Mouse (Mus musculus): ENCODE measurements around the gene Pde4b. TPM values are rescaled to one million over a fixed set of nuclear protein-coding genes. Genes with fewer than 3 reads are reported as not detected.

The Pde4b gene
- polyA plus RNA-seq, 1 experiment from 2014 or later: 5.6 TPM

GRCm38 (mm10) chr4:102574226-102574625, 486.9 kb downstream of the Pde4b start:
- H3K36me3 ChIP-seq: no peaks in the 10 kb centered on the region
- H3K4me1 ChIP-seq: peaks cover 26% of the 10 kb centered on the region
- H3K27me3 ChIP-seq (ENCODE audit: low read depth, poor library complexity, severe bottlenecking): peaks cover 24% of the 10 kb centered on the region
- no peak overlapping the region for H3K27ac ChIP-seq (replicated peaks)
- H3K4me3 ChIP-seq: no peak overlapping the region
- no peak for DNase-seq (ENCODE audit: low spot score)
- 61% methylated on average over 9 of the region's 9 CpGs for WGBS
- H3K9me3 ChIP-seq (replicated peaks): no peaks in the 10 kb centered on the region

- no peak overlapping the region for H3K27ac ChIP-seq (replicated peaks)
- H3K36me3 ChIP-seq: no peaks in the 10 kb centered on the region
- DNase-seq (ENCODE audit: low spot score): no peak
- H3K4me1 ChIP-seq: peaks cover 21% of the 10 kb centered on the region
- peaks cover 21% of the 10 kb centered on the region for H3K27me3 ChIP-seq (ENCODE audit: low read depth, poor library complexity, severe bottlenecking)
- H3K9me3 ChIP-seq (replicated peaks): no peaks in the 10 kb centered on the region
- no peak overlapping the region for H3K4me3 ChIP-seq
- 86% methylated on average over 10 of the region's 10 CpGs for WGBS
Measured at GRCm38 (mm10) chr4:102574666-102575254, 487.4 kb downstream of the Pde4b start.

GRCm38 (mm10) chr4:102576109-102576508, 488.8 kb downstream of the Pde4b start:
- peaks cover 20% of the 10 kb centered on the region for H3K27me3 ChIP-seq (ENCODE audit: low read depth, poor library complexity, severe bottlenecking)
- H3K27ac ChIP-seq (replicated peaks): no peak overlapping the region
- DNase-seq (ENCODE audit: low spot score): no peak
- 90% methylated on average over 6 of the region's 6 CpGs for WGBS
- no peaks in the 10 kb centered on the region for H3K9me3 ChIP-seq (replicated peaks)
- peaks cover 7% of the 10 kb centered on the region for H3K4me1 ChIP-seq
- no peaks in the 10 kb centered on the region for H3K36me3 ChIP-seq
- no peak overlapping the region for H3K4me3 ChIP-seq

GRCm38 (mm10) chr4:102577636-102578035, 490.3 kb downstream of the Pde4b start:
- Histone ChIP-seq H3K36me3 (no peaks in the 10 kb centered on the region), H3K4me3 (no peak overlapping the region), H3K9me3 (replicated peaks) (no peaks in the 10 kb centered on the region), H3K27ac (replicated peaks) (no peak overlapping the region), H3K27me3 (ENCODE audit: low read depth, poor library complexity, severe bottlenecking) (peaks cover 5% of the 10 kb centered on the region), H3K4me1 (peaks cover 4% of the 10 kb centered on the region; the same call in 1 of the 2 replicates)
- WGBS: 86% methylated on average over 14 of the region's 14 CpGs
- no peak for DNase-seq (ENCODE audit: low spot score)

GRCm38 (mm10) chr4:102579051-102579450, 491.7 kb downstream of the Pde4b start:
- WGBS: 88% methylated on average over 4 of the region's 4 CpGs
- DNase-seq (ENCODE audit: low spot score): no peak
- H3K9me3 ChIP-seq (replicated peaks): no peaks in the 10 kb centered on the region

GRCm38 (mm10) chr4:102579746-102580145, 492.4 kb downstream of the Pde4b start:
- H3K27me3 ChIP-seq (ENCODE audit: low read depth, poor library complexity, severe bottlenecking): no peaks in the 10 kb centered on the region
- DNase-seq (ENCODE audit: low spot score): no peak
- WGBS: 82% methylated on average over 2 of the region's 2 CpGs

More at GRCm38 (mm10) chr4:102579051-102579450, 491.7 kb downstream of the Pde4b start:
- Histone ChIP-seq H3K4me3 (no peak overlapping the region), H3K27ac (replicated peaks) (no peak overlapping the region), H3K36me3 (no peaks in the 10 kb centered on the region), H3K27me3 (ENCODE audit: low read depth, poor library complexity, severe bottlenecking) (no peaks in the 10 kb centered on the region), H3K4me1 (peaks cover 4% of the 10 kb centered on the region; the same call in 1 of the 2 replicates)

GRCm38 (mm10) chr4:102582165-102582749, 494.9 kb downstream of the Pde4b start:
- H3K4me1 ChIP-seq: peaks cover 12% of the 10 kb centered on the region
- H3K36me3 ChIP-seq: no peaks in the 10 kb centered on the region
- H3K27ac ChIP-seq (replicated peaks): no peak overlapping the region
- DNase-seq (ENCODE audit: low spot score): no peak
- no peaks in the 10 kb centered on the region for H3K27me3 ChIP-seq (ENCODE audit: low read depth, poor library complexity, severe bottlenecking)
- WGBS: 89% methylated on average over 8 of the region's 8 CpGs
- H3K4me3 ChIP-seq: no peak overlapping the region
- no peaks in the 10 kb centered on the region for H3K9me3 ChIP-seq (replicated peaks)

More at GRCm38 (mm10) chr4:102579746-102580145, 492.4 kb downstream of the Pde4b start:
- H3K27ac ChIP-seq (replicated peaks): no peak overlapping the region
- peaks cover 9% of the 10 kb centered on the region for H3K4me1 ChIP-seq
- H3K9me3 ChIP-seq (replicated peaks): no peaks in the 10 kb centered on the region
- H3K4me3 ChIP-seq: no peak overlapping the region
- H3K36me3 ChIP-seq: no peaks in the 10 kb centered on the region

- no peak overlapping the region for H3K27ac ChIP-seq (replicated peaks)
- no peaks in the 10 kb centered on the region for H3K36me3 ChIP-seq
- H3K9me3 ChIP-seq (replicated peaks): no peaks in the 10 kb centered on the region
- no peaks in the 10 kb centered on the region for H3K27me3 ChIP-seq (ENCODE audit: low read depth, poor library complexity, severe bottlenecking)
- DNase-seq (ENCODE audit: low spot score): no peak
- H3K4me1 ChIP-seq: peaks cover 12% of the 10 kb centered on the region
- 82% methylated on average over 6 of the region's 6 CpGs for WGBS
- no peak overlapping the region for H3K4me3 ChIP-seq
Measured at GRCm38 (mm10) chr4:102582963-102583362, 495.6 kb downstream of the Pde4b start.

- H3K9me3 ChIP-seq (replicated peaks): no peaks in the 10 kb centered on the region
- H3K27ac ChIP-seq (replicated peaks): no peak overlapping the region
- no peaks in the 10 kb centered on the region for H3K36me3 ChIP-seq
- no peaks in the 10 kb centered on the region for H3K27me3 ChIP-seq (ENCODE audit: low read depth, poor library complexity, severe bottlenecking)
- WGBS: 87% methylated on average over 3 of the region's 3 CpGs
- no peak for DNase-seq (ENCODE audit: low spot score)
- H3K4me3 ChIP-seq: no peak overlapping the region
- H3K4me1 ChIP-seq: peaks cover 16% of the 10 kb centered on the region
Measured at GRCm38 (mm10) chr4:102583469-102583868, 496.1 kb downstream of the Pde4b start.

- no peak for DNase-seq (ENCODE audit: low spot score)
- WGBS: 55% methylated on average over 6 of the region's 6 CpGs
- no peaks in the 10 kb centered on the region for H3K27me3 ChIP-seq (ENCODE audit: low read depth, poor library complexity, severe bottlenecking)
Measured at GRCm38 (mm10) chr4:102584601-102585265, 497.4 kb downstream of the Pde4b start.

GRCm38 (mm10) chr4:102585541-102585940, 498.2 kb downstream of the Pde4b start:
- 71% methylated on average over 3 of the region's 4 CpGs for WGBS
- Histone ChIP-seq H3K36me3 (no peaks in the 10 kb centered on the region), H3K27ac (replicated peaks) (no peak overlapping the region), H3K4me1 (peaks cover 36% of the 10 kb centered on the region), H3K27me3 (ENCODE audit: low read depth, poor library complexity, severe bottlenecking) (no peaks in the 10 kb centered on the region), H3K9me3 (replicated peaks) (no peaks in the 10 kb centered on the region), H3K4me3 (no peak overlapping the region)
- no peak for DNase-seq (ENCODE audit: low spot score)

More at GRCm38 (mm10) chr4:102584601-102585265, 497.4 kb downstream of the Pde4b start:
- Histone ChIP-seq H3K4me3 (no peak overlapping the region), H3K4me1 (peaks cover 28% of the 10 kb centered on the region), H3K36me3 (no peaks in the 10 kb centered on the region), H3K27ac (replicated peaks) (no peak overlapping the region), H3K9me3 (replicated peaks) (no peaks in the 10 kb centered on the region)

GRCm38 (mm10) chr4:102586787-102587186, 499.4 kb downstream of the Pde4b start:
- no peak overlapping the region for H3K4me3 ChIP-seq
- no peaks in the 10 kb centered on the region for H3K27me3 ChIP-seq (ENCODE audit: low read depth, poor library complexity, severe bottlenecking)
- no peaks in the 10 kb centered on the region for H3K9me3 ChIP-seq (replicated peaks)
- no peak for DNase-seq (ENCODE audit: low spot score)
- H3K4me1 ChIP-seq: peaks cover 49% of the 10 kb centered on the region
- no peaks in the 10 kb centered on the region for H3K36me3 ChIP-seq
- no peak overlapping the region for H3K27ac ChIP-seq (replicated peaks)
- WGBS: 91% methylated on average over 3 of the region's 3 CpGs
